Mouse (Mus musculus): ENCODE results near the gene Olfr980. TPM values are rescaled to one million over a fixed set of nuclear protein-coding genes. Genes with fewer than 3 reads are reported as not detected.
"Not testable (repeated sequence)": the region's sequence is repeated elsewhere in the genome, so short reads cannot be mapped to it uniquely, and the experiment has no call there.

Olfr980 gene
- not detected in 2 replicates for total RNA-seq (2017)

GRCm38 (mm10) chr9:40009482-40009881, at the start of gene Olfr980:
TSS of gene Olfr980 (minus strand) at chr9:40009582.
- ATAC-seq (ENCODE audit: extremely low read depth, insufficient number of reproducible peaks, low FRiP score, poor library complexity, severe bottlenecking) = no peak

GRCm38 (mm10) chr9:40050138-40050537, 40.8 kb upstream of the Olfr980 start:
- no peak for ATAC-seq (ENCODE audit: extremely low read depth, insufficient number of reproducible peaks, low FRiP score, poor library complexity, severe bottlenecking)

GRCm38 (mm10) chr9:40021164-40021563, 11.8 kb upstream of the Olfr980 start, which contains the start of gene Olfr981:
TSS of gene Olfr981 (plus strand) at chr9:40021464.
- ATAC-seq (ENCODE audit: extremely low read depth, insufficient number of reproducible peaks, low FRiP score, poor library complexity, severe bottlenecking) = no peak

GRCm38 (mm10) chr9:40003365-40003764, 6.0 kb downstream of the Olfr980 start, which contains the start of gene Olfr979:
TSS of gene Olfr979 (minus strand) at chr9:40003465.
- no peak for ATAC-seq (ENCODE audit: extremely low read depth, insufficient number of reproducible peaks, low FRiP score, poor library complexity, severe bottlenecking)

GRCm38 (mm10) chr9:39991813-39992212, 17.6 kb downstream of the Olfr980 start, which contains the start of gene Olfr978:
TSS of gene Olfr978 (plus strand) at chr9:39992113.
- no peak for ATAC-seq (ENCODE audit: extremely low read depth, insufficient number of reproducible peaks, low FRiP score, poor library complexity, severe bottlenecking)

GRCm38 (mm10) chr9:39976581-39977145, 32.7 kb downstream of the Olfr980 start:
- not testable (repeated sequence) for ATAC-seq (ENCODE audit: extremely low read depth, insufficient number of reproducible peaks, low FRiP score, poor library complexity, severe bottlenecking)

- not testable (repeated sequence) for ATAC-seq (ENCODE audit: extremely low read depth, insufficient number of reproducible peaks, low FRiP score, poor library complexity, severe bottlenecking)
Observed at GRCm38 (mm10) chr9:39961033-39961432, 48.3 kb downstream of the Olfr980 start, which contains the start of gene Olfr976. TSS of gene Olfr976 (minus strand) at chr9:39961133.

Other genes with a start within 250 kb of the Olfr980 start
- not detected in 2 replicates for gene Olfr968, start 226.3 kb downstream of the Olfr980 start, total RNA-seq (2017)
- gene Olfr969, start 218.6 kb downstream of the Olfr980 start, total RNA-seq (2017) = not detected in 2 replicates
- gene Olfr970, start 200.7 kb downstream of the Olfr980 start, total RNA-seq (2017) = not detected in 2 replicates
- gene Olfr971, start 172.7 kb downstream of the Olfr980 start, total RNA-seq (2017) = not detected in 2 replicates
- gene Olfr972, start 143.2 kb downstream of the Olfr980 start, total RNA-seq (2017) = not detected in 2 replicates
- gene Olfr229, start 102.2 kb downstream of the Olfr980 start, total RNA-seq (2017) = not detected in 2 replicates
- gene Olfr974, start 72.1 kb downstream of the Olfr980 start, total RNA-seq (2017) = 0.12 TPM in 1 of 2 replicates, not detected in the other
- gene Olfr975, start 57.5 kb downstream of the Olfr980 start, total RNA-seq (2017) = not detected in 2 replicates
- gene Olfr976, start 48.4 kb downstream of the Olfr980 start, total RNA-seq (2017) = not detected in 2 replicates
- gene Olfr978, start 17.5 kb downstream of the Olfr980 start, total RNA-seq (2017) = not detected in 2 replicates
- gene Olfr979, start 6.1 kb downstream of the Olfr980 start, total RNA-seq (2017) = not detected in 2 replicates
- not detected in 2 replicates for gene Olfr981, start 11.9 kb upstream of the Olfr980 start, total RNA-seq (2017)
- not detected in 2 replicates for gene Olfr982, start 64.2 kb upstream of the Olfr980 start, total RNA-seq (2017)
- not detected in 2 replicates for gene Olfr983, start 84.0 kb upstream of the Olfr980 start, total RNA-seq (2017)
- gene Olfr984, start 104.6 kb upstream of the Olfr980 start, total RNA-seq (2017) = 0.25 TPM in 1 of 2 replicates, not detected in the other
- not detected in 2 replicates for gene Olfr985, start 120.6 kb upstream of the Olfr980 start, total RNA-seq (2017)
- gene Tmem225, start 138.5 kb upstream of the Olfr980 start, total RNA-seq (2017) = not detected in 2 replicates
- not detected in 2 replicates for gene Olfr986, start 171.3 kb upstream of the Olfr980 start, total RNA-seq (2017)
- 0.98 and 1.3 TPM in 2 replicates for gene Zfp202, start 182.7 kb upstream of the Olfr980 start, total RNA-seq (2017)